Mouse (Mus musculus) Muller cell, postnatal 12 days (primary cell): ENCODE results near the gene Lsm2.
"Not testable (repeated sequence)": the region's sequence is repeated elsewhere in the genome, so short reads cannot be mapped to it uniquely, and the experiment has no call there.

Experiments used
- DNase-seq: peaks from one replicate; pipeline ENCODE4 v3.0.0-alpha.2; 2015; ENCODE audit errors: inconsistent ontology term

The Lsm2 gene

GRCm38 (mm10) chr17:34956340-34956739, 25.3 kb upstream of the Lsm2 start:
- no peak for DNase-seq

DNA sequence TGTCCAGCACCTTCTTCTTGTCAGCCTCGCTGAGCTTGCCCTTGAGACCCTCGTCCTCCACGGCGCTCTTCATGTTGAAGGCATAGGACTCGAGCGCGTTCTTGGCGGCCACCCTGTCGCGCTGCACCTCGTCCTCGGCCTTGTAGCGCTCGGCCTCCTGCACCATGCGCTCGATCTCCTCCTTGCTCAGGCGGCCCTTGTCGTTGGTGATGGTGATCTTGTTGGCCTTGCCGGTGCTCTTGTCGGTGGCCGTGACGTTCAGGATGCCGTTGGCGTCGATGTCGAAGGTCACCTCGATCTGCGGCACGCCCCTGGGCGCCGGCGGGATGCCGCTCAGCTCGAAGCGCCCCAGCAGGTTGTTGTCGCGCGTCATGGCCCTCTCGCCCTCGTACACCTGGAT, 24.4 kb upstream of the Lsm2 start:
- not testable (repeated sequence) for DNase-seq

DNA sequence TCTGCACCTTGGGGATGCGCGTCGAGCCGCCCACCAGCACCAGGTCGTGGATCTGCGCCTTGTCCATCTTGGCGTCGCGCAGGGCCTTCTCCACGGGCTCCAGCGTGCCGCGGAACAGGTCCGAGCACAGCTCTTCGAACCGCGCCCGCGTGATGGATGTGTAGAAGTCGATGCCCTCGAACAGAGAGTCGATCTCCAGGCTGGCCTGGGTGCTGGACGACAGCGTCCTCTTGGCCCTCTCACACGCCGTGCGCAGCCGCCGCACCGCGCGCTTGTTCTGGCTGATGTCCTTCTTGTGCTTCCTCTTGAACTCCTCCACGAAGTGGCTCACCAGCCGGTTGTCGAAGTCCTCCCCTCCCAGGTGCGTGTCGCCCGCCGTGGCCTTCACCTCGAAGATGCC, 23.7 kb upstream of the Lsm2 start:
- not testable (repeated sequence) for DNase-seq

DNA sequence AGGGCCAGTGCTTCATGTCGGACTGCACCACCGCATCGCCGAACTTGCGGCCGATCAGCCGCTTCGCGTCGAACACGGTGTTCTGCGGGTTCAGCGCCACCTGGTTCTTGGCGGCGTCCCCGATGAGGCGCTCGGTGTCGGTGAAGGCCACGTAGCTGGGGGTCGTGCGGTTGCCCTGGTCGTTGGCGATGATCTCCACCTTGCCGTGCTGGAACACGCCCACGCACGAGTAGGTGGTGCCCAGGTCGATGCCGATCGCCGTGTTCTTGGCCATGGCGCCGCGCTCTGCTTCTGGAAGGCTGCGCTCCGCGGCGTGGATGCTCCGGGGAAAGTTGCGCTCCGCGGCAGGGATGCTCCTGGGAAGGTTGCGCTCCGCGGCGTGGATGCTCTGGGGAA, 22.9 kb upstream of the Lsm2 start:
- DNase-seq: not testable (repeated sequence)

- DNase-seq: peak; percentile 90
Measured at GRCm38 (mm10) chr17:34959130-34959778, 22.4 kb upstream of the Lsm2 start, which contains the start of gene Hspa1b. TSS of gene Hspa1b (minus strand) at chr17:34959238.

DNA sequence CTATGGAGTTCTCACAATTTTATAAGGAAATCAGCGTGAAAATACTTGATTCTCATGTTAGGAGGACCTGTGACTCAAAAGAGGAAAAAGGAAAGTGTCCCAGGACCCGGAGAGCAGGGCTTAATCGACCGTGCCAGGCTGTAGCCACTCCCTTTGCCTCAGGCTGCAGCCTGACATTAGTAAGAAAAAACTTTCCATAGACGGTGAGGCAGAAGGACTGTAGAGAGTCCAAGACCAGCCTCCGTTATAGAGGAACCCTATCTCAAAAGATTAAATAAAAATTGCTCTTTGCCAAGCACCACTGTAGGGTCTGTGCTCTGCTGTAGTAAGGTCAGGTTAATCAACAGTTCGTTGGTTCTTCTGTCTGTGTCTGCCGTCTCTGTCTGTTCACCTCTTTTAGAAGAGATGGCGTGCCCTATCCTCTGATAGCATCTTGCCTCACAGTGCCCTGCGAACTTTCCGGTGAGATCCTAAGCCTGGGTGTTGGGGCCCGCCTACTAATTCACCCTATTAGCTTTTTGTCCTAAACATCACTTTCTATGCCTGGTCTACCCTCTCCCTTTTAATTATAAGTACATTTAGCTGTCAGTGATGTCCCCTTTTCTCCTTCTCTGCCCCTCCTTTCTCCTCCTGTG, 21.7 kb upstream of the Lsm2 start:
- DNase-seq: no peak

- DNase-seq: peak; percentile 63
Measured at GRCm38 (mm10) chr17:34960702-34961493, 20.8 kb upstream of the Lsm2 start.

DNA sequence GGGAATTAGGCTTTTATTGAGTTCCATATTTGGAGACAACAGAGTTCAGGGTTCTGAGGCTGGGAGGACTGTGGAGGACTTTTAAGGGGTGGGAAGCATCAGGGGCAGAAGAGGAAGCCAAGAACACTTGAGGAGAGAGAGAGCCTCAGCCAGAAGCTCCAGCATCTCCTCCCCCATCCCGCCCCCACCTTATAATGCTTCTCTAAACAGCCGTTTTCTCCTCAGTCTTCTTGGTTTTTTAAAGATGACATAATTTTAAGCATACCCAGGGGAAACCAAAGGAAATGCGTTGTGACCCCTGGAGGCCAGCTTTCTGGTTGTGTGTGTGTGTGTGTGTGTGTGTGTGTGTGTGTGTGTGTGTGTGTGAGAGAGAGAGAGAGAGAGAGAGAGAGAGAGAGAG, 19.5 kb upstream of the Lsm2 start:
- no peak for DNase-seq

DNA sequence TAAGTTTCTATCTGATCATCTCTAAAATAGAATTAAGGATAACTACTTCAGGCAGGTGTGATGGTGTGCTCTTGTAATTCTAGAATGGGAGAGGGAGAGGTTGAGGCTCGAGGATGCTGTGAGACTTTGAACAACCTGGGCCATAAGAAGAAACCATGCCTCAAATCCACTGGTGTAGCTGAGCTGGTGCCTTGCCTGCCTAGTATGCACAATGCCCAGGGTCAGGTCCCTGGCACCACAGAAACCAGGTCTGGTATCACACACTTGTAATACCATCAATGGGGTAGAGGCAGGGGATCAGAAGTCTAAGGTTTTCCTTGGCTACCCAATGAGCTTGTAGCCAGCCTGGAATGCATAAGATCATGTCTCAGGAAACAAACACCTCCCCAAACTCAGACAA, 18.8 kb upstream of the Lsm2 start:
- DNase-seq: no peak

DNA sequence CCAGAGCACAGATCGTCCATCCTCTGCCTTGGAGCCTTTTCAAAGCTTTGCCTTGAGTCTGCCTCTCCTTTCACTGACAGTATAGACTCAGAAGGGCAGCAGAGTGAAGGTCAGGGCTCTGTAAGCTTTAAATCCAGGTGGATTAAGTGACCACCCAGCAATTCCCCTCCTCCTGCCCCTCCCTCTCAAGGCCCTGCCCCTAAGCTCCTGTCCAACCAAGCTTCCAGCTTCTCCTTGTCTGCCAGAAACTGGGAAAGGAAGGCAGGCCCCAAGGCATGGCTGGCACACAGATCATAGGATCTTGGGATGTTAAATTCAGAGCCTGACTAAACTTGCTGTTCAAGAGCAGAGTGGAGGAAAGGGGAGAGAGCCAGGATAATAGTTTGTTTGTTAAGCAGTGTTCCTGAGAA, 17.0 kb upstream of the Lsm2 start:
- DNase-seq: no peak

DNA sequence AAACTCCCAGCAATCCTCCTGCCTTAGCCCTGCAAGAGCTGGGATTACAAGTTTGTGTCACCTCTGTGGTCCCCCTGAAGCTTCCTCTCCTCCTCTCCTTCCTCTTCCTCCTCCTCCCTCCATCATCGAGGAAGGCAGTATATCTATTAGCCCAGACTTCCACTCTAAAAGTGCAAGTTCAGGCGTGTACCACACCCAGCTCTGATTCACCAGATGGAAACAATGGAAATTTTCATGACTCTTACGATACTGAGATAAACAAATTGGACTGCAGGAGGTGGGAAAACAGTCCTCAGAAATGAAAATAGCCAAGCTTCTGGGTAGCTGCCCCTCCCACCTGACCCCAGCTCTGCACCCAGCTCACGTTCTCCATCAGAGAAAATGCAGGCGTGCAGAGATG, 16.0 kb upstream of the Lsm2 start:
- DNase-seq: no peak

DNA sequence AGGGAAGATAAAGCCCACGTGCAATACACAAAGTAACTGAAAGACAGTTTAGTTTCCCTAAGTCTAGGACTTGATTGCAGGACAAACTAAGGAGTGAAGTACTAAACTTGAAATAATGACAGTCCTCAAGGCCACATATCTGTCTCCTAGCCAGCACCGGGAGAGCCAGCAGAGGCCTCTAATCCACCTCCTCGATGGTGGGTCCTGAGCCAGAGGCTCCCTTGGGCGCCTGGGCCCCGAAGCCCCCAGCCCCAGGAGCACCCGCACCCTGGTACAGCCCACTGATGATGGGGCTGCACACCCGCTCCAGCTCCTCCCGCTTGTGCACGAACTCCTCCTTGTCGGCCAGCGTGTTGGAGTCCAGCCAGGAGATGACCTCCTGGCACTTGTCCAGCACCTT, 11.8 kb upstream of the Lsm2 start, which contains the start of gene Gm20481:
Gene Gm20481 (plus strand): TSS at position 91 of the 400 bp plus-strand sequence.
- not testable (repeated sequence) for DNase-seq

GRCm38 (mm10) chr17:34970850-34971249, 10.8 kb upstream of the Lsm2 start:
- not testable (repeated sequence) for DNase-seq

GRCm38 (mm10) chr17:34971694-34972068, 10.0 kb upstream of the Lsm2 start:
- not testable (repeated sequence) for DNase-seq

- peak; percentile 88 for DNase-seq
Measured at GRCm38 (mm10) chr17:34972069-34972749, 9.5 kb upstream of the Lsm2 start, which contains the start of the genes Hspa1a and Hspa1l. TSS of gene Hspa1a (minus strand) at chr17:34972156. TSS of gene Hspa1l (plus strand) at chr17:34972703.

DNA sequence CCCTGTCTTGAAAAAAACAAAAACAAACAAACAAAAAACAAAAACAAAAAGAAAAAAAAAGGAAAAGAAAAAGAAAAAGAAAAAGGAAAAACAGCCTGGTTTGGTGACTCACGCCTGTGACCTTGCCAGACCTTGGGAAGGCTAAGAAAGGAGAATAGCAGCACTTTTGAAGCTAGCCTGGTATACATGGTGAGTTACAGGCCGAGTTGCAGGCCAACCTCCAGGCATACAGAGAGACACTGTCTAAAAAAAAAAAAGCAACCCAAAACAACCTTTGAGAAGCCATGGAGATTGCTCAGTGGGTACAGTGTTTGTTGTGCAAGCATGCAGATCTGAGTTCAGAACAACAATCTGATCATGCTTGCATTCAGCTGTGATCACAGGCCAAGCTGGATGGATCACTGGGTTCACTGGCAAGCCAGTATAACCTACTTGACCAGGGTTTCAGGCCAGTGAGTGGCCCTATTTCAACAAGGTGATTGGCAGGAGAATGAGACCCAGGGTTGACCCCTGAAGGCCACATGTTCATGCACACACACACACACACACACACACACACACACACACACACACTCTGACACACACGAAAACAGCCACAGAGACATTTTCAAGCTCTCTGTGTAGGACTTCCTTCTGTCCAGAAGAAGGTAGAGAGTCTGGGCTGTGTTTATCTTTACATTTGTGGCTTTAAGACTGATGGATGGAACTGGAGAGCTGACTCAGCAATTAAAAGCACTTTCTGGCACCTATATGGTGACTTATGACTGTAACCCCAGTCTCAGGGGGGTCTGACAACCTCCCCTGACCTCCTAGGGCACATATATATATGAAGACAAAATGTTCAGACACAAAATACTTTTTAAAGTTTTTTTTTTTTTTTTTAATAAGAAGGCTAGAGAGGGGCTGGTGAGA, 5.8 kb upstream of the Lsm2 start:
- no peak for DNase-seq

DNA sequence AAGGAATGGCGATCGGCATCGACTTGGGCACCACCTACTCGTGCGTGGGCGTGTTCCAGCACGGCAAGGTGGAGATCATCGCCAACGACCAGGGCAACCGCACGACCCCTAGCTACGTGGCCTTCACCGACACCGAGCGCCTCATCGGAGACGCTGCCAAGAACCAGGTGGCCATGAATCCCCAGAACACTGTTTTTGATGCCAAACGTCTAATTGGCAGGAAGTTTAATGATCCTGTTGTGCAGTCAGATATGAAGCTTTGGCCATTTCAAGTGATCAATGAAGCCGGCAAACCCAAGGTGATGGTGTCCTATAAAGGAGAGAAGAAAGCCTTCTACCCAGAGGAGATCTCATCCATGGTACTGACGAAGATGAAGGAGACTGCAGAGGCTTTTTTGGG, 4.7 kb upstream of the Lsm2 start:
- no peak for DNase-seq

- DNase-seq: no peak
Measured at GRCm38 (mm10) chr17:34978239-34978638, 3.4 kb upstream of the Lsm2 start.

GRCm38 (mm10) chr17:34979631-34980030, 2.0 kb upstream of the Lsm2 start:
- DNase-seq: no peak

- DNase-seq: peak; percentile 72
Measured at GRCm38 (mm10) chr17:34980655-34981054, 1.0 kb upstream of the Lsm2 start.

DNA sequence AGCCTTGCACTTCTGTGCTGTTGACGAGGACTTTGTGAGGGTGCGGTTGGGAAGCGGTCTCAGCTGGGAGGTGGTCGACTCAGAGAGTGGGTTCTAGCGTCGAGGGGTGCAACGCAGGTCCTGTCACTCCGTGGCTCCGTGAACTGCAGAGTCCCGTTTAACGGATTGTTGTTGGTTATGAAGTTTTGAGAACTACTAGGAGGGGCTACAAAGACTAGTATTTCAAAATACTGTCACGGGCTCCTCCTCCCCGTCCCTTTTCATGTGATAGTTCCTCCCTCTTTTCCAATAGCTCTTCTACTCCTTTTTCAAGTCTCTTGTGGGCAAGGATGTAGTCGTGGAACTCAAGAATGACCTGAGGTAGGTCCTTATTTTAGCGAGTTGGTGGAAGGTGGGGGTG, 666 bp downstream of the Lsm2 start:
- DNase-seq: no peak
